Comparison of ENCODE assay signal across 8 mouse cellular contexts in the genomic region with DNA sequence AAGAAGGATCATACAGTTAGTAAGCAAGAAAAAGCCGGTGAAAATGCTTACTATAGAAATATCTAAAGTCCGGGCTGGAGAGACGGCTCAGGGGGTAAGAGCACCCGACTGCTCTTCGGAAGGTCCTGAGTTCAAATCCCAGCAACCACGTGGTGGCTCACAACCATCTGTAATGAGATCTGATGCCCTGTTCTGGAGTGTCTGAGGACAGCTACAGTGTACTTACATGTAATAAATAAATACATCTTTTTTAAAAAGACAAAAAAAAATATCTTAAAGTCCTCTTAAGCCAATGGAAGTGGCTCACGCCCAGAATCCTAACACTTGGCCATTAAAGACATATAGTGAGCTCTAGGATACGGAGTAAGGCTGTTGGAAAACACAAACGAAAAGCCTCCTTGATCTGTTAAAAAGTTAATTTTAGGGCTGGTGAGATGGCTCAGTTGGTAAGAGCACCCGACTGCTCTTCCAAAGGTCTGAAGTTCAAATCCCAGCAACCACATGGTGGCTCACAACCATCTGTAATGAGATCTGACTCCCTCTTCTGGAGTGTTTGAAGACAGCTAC. TPM values are rescaled to one million over a fixed set of nuclear protein-coding genes. Genes with fewer than 3 reads are reported as not detected.
DNase-seq lines count a peak whose midpoint lies in the region; ATAC-seq and TF ChIP-seq lines count a peak whose summit lies in the region.
"Not testable (repeated sequence)": the region's sequence is repeated elsewhere in the genome, so short reads cannot be mapped to it uniquely, and the experiment has no call there.

No protein-coding gene starts in this region.

- not testable (repeated sequence) for TF ChIP-seq CTCF in ES-Bruce4 (IDR thresholded peaks at IDR 0.05; ENCODE audit: low read depth, low read length); left cerebral cortex, adult 2 months (IDR thresholded peaks at IDR 0.05); liver, postnatal 0 days (IDR thresholded peaks at IDR 0.05; ENCODE audit: low read depth)

- H3K9me3 ChIP-seq in ES-Bruce4 (replicated peaks; ENCODE audit: control insufficient read depth, insufficient read depth, low read length, poor library complexity, severe bottlenecking); embryonic facial prominence, embryonic 15.5 days (replicated peaks); heart, embryonic 10.5 days; hindbrain, embryonic 15.5 days; liver, postnatal 0 days (ENCODE audit: low read length); midbrain, embryonic 15.5 days; stomach, embryonic 15.5 days: not testable (repeated sequence)

- H3K4me3 ChIP-seq in ES-Bruce4 (ENCODE audit: low read depth, low read length) = peak overlapping the region; percentile 65
- H3K4me3 ChIP-seq in embryonic facial prominence, embryonic 15.5 days (replicated peaks) = peak overlapping the region; percentile 60
- H3K4me3 ChIP-seq in heart, embryonic 10.5 days = peak overlapping the region; percentile 82
- peak overlapping the region; percentile 73 for H3K4me3 ChIP-seq in hindbrain, embryonic 15.5 days
- peak overlapping the region; percentile 75 for H3K4me3 ChIP-seq in left cerebral cortex, adult 2 months
- peak overlapping the region; percentile 73 for H3K4me3 ChIP-seq in liver, postnatal 0 days (ENCODE audit: low read depth, low read length)
- H3K4me3 ChIP-seq in midbrain, embryonic 15.5 days = peak overlapping the region; percentile 61
- peak overlapping the region; percentile 79 for H3K4me3 ChIP-seq in stomach, embryonic 15.5 days (replicated peaks)

- not testable (repeated sequence) for H3K4me1 ChIP-seq in ES-Bruce4 (ENCODE audit: control insufficient read depth, insufficient read depth, low read length); stomach, embryonic 15.5 days
- H3K4me1 ChIP-seq in embryonic facial prominence, embryonic 15.5 days = peaks cover 11% of the 10 kb centered on the region
- H3K4me1 ChIP-seq in heart, embryonic 10.5 days = peaks cover 17% of the 10 kb centered on the region
- peaks cover 34% of the 10 kb centered on the region for H3K4me1 ChIP-seq in hindbrain, embryonic 15.5 days (replicated peaks)
- H3K4me1 ChIP-seq in liver, postnatal 0 days (ENCODE audit: insufficient read depth) = peaks cover 15% of the 10 kb centered on the region
- peaks cover 24% of the 10 kb centered on the region for H3K4me1 ChIP-seq in midbrain, embryonic 15.5 days

- H3K9ac ChIP-seq in ES-Bruce4 (ENCODE audit: low read depth, poor library complexity, severe bottlenecking) = peak overlapping the region; percentile 64
- H3K9ac ChIP-seq in embryonic facial prominence, embryonic 15.5 days = 0 out of 2 replicates have a peak overlapping the region, but pooled peaks have one; percentile 4
- peak overlapping the region; percentile 70 for H3K9ac ChIP-seq in hindbrain, embryonic 15.5 days
- H3K9ac ChIP-seq in liver, postnatal 0 days (replicated peaks) = peak overlapping the region; percentile 23
- peak overlapping the region; percentile 44; the same call in 1 of the 2 replicates for H3K9ac ChIP-seq in midbrain, embryonic 15.5 days
- H3K9ac ChIP-seq in stomach, embryonic 15.5 days = not testable (repeated sequence)

- TF ChIP-seq EP300 in ES-Bruce4 (IDR thresholded peaks at IDR 0.05; ENCODE audit: insufficient read depth, low read depth, low read length); liver, postnatal 0 days (IDR thresholded peaks at IDR 0.05; ENCODE audit: low read depth): not testable (repeated sequence)

- H3K27ac ChIP-seq in ES-Bruce4 (ENCODE audit: insufficient read depth, low read length) = peak overlapping the region; percentile 88
- H3K27ac ChIP-seq in embryonic facial prominence, embryonic 15.5 days (replicated peaks) = peak overlapping the region; percentile 58
- H3K27ac ChIP-seq in heart, embryonic 10.5 days = peak overlapping the region; percentile 83
- H3K27ac ChIP-seq in hindbrain, embryonic 15.5 days (replicated peaks) = peak overlapping the region; percentile 84
- H3K27ac ChIP-seq in left cerebral cortex, adult 2 months = peak overlapping the region; percentile 78; the same call in 1 of the 2 replicates
- peak overlapping the region; percentile 36 for H3K27ac ChIP-seq in liver, postnatal 0 days (ENCODE audit: low read depth)
- peak overlapping the region; percentile 77; the same call in 1 of the 2 replicates for H3K27ac ChIP-seq in midbrain, embryonic 15.5 days
- H3K27ac ChIP-seq in stomach, embryonic 15.5 days = peak overlapping the region; percentile 70; the same call in 1 of the 2 replicates

- WGBS in embryonic facial prominence, embryonic 15.5 days = 62% methylated on average over 10 of the region's 10 CpGs
- WGBS in heart, embryonic 10.5 days = 62% methylated on average over 10 of the region's 10 CpGs
- WGBS in hindbrain, embryonic 15.5 days = 73% methylated on average over 10 of the region's 10 CpGs
- WGBS in liver, postnatal 0 days (ENCODE audit: insufficient replicate concordance) = 58% methylated on average over 10 of the region's 10 CpGs
- 71% methylated on average over 10 of the region's 10 CpGs for WGBS in midbrain, embryonic 15.5 days
- WGBS in stomach, embryonic 15.5 days = 63% methylated on average over 10 of the region's 10 CpGs

- not testable (repeated sequence) for H3K27me3 ChIP-seq in ES-Bruce4 (ENCODE audit: control insufficient read depth, insufficient read depth, low read length, poor library complexity, severe bottlenecking); embryonic facial prominence, embryonic 15.5 days; heart, embryonic 10.5 days (ENCODE audit: insufficient read depth, poor library complexity, severe bottlenecking); hindbrain, embryonic 15.5 days; liver, postnatal 0 days (ENCODE audit: insufficient read depth, low read length); midbrain, embryonic 15.5 days (replicated peaks); stomach, embryonic 15.5 days (replicated peaks)

- not testable (repeated sequence) for TF ChIP-seq POLR2A in ES-Bruce4 (IDR thresholded peaks at IDR 0.05; ENCODE audit: insufficient read depth, low read length)

- H3K4me2 ChIP-seq in embryonic facial prominence, embryonic 15.5 days (replicated peaks) = peak overlapping the region; percentile 70
- peak overlapping the region; percentile 77 for H3K4me2 ChIP-seq in hindbrain, embryonic 15.5 days
- peak overlapping the region; percentile 72 for H3K4me2 ChIP-seq in liver, postnatal 0 days (ENCODE audit: low read depth, low read length)
- peak overlapping the region; percentile 59 for H3K4me2 ChIP-seq in midbrain, embryonic 15.5 days
- H3K4me2 ChIP-seq in stomach, embryonic 15.5 days = peak overlapping the region; percentile 85

- H3K36me3 ChIP-seq in ES-Bruce4 (ENCODE audit: control insufficient read depth, insufficient read depth, low read length, poor library complexity, severe bottlenecking); embryonic facial prominence, embryonic 15.5 days; heart, embryonic 10.5 days; hindbrain, embryonic 15.5 days; liver, postnatal 0 days (replicated peaks; ENCODE audit: insufficient read depth, low read length); midbrain, embryonic 15.5 days (replicated peaks); stomach, embryonic 15.5 days: not testable (repeated sequence)

- DNase-seq in heart, embryonic 10.5 days (ENCODE audit: low spot score); left cerebral cortex, adult 2 months (ENCODE audit: extremely low spot score in 1 of 2, low spot score in 2 of 2); liver, postnatal 0 days: not testable (repeated sequence)

- intact Hi-C loops in left cerebral cortex, adult 2 months (cut with DNase I) = loop anchor here (5.0 kb wide), 2 partner anchors 101 to 501 kb away; no protein-coding TSS in a partner anchor

- ATAC-seq in embryonic facial prominence, embryonic 15.5 days (ENCODE audit: insufficient number of reproducible peaks, low FRiP score, low TSS enrichment, low read depth); hindbrain, embryonic 15.5 days (ENCODE audit: low FRiP score, low read depth); liver, postnatal 0 days; midbrain, embryonic 15.5 days (replicated peaks); stomach, embryonic 15.5 days (ENCODE audit: insufficient read depth, low FRiP score, low read depth): not testable (repeated sequence)

RNA-seq across cellular contexts. Expression of a gene that starts 0.8 kb away (rescaled TPM):
- polyA plus RNA-seq in ES-Bruce4 (2011; ENCODE audit: insufficient read depth, insufficient read length, low read depth, missing spikeins) = 27.3 and 31.1 TPM in 2 replicates
- polyA plus RNA-seq in embryonic facial prominence, embryonic 15.5 days (2015; fragmentation: Nextera tagmentation; extraction: Ambion mirVana) = 22.4 and 23.8 TPM in 2 replicates
- 16.6 and 17.8 TPM in 2 replicates for polyA plus RNA-seq in heart, embryonic 10.5 days (2016; fragmentation: Nextera tagmentation; extraction: Ambion mirVana)
- 55.6 and 64.2 TPM in 2 replicates for polyA plus RNA-seq in hindbrain, embryonic 15.5 days (2015; fragmentation: Nextera tagmentation; extraction: Ambion mirVana)
- 10 to 100 TPM; 49.7 to 52.2 TPM for total RNA-seq in left cerebral cortex, adult 2 months (2021)
- 7.0 and 7.5 TPM in 2 replicates for polyA plus RNA-seq in liver, postnatal 0 days (2015; fragmentation: Nextera tagmentation; extraction: Ambion mirVana)
- polyA plus RNA-seq in midbrain, embryonic 15.5 days (2015; fragmentation: Nextera tagmentation; extraction: Ambion mirVana) = 47.2 and 51.1 TPM in 2 replicates
- 16.5 and 17.4 TPM in 2 replicates for polyA plus RNA-seq in stomach, embryonic 15.5 days (2015; fragmentation: Nextera tagmentation; extraction: Ambion mirVana)

RNA-seq across cellular contexts. Expression of a gene that starts 10.8 kb away (rescaled TPM):
- 201 and 202 TPM in 2 replicates for polyA plus RNA-seq in ES-Bruce4 (2011; ENCODE audit: insufficient read depth, insufficient read length, low read depth, missing spikeins)
- 93.4 and 102 TPM in 2 replicates for polyA plus RNA-seq in embryonic facial prominence, embryonic 15.5 days (2015; fragmentation: Nextera tagmentation; extraction: Ambion mirVana)
- 62.5 and 101 TPM in 2 replicates for polyA plus RNA-seq in heart, embryonic 10.5 days (2016; fragmentation: Nextera tagmentation; extraction: Ambion mirVana)
- 66.0 and 78.0 TPM in 2 replicates for polyA plus RNA-seq in hindbrain, embryonic 15.5 days (2015; fragmentation: Nextera tagmentation; extraction: Ambion mirVana)
- 10 to 100 TPM; 45.5 to 46.5 TPM for total RNA-seq in left cerebral cortex, adult 2 months (2021)
- polyA plus RNA-seq in liver, postnatal 0 days (2015; fragmentation: Nextera tagmentation; extraction: Ambion mirVana) = 20.7 and 24.9 TPM in 2 replicates
- polyA plus RNA-seq in midbrain, embryonic 15.5 days (2015; fragmentation: Nextera tagmentation; extraction: Ambion mirVana) = 70.6 and 76.7 TPM in 2 replicates
- 99.1 and 99.2 TPM in 2 replicates for polyA plus RNA-seq in stomach, embryonic 15.5 days (2015; fragmentation: Nextera tagmentation; extraction: Ambion mirVana)

RNA-seq across cellular contexts. Expression of a gene that starts 51.6 kb away (rescaled TPM):
- polyA plus RNA-seq in ES-Bruce4 (2011; ENCODE audit: insufficient read depth, insufficient read length, low read depth, missing spikeins) = 181 and 194 TPM in 2 replicates
- polyA plus RNA-seq in embryonic facial prominence, embryonic 15.5 days (2015; fragmentation: Nextera tagmentation; extraction: Ambion mirVana) = 71.7 and 76.0 TPM in 2 replicates
- 65.0 and 78.7 TPM in 2 replicates for polyA plus RNA-seq in heart, embryonic 10.5 days (2016; fragmentation: Nextera tagmentation; extraction: Ambion mirVana)
- 74.3 and 80.5 TPM in 2 replicates for polyA plus RNA-seq in hindbrain, embryonic 15.5 days (2015; fragmentation: Nextera tagmentation; extraction: Ambion mirVana)
- 100 to 1,000 TPM; 281 to 290 TPM for total RNA-seq in left cerebral cortex, adult 2 months (2021)
- 17.6 and 22.1 TPM in 2 replicates for polyA plus RNA-seq in liver, postnatal 0 days (2015; fragmentation: Nextera tagmentation; extraction: Ambion mirVana)
- polyA plus RNA-seq in midbrain, embryonic 15.5 days (2015; fragmentation: Nextera tagmentation; extraction: Ambion mirVana) = 80.9 and 81.2 TPM in 2 replicates
- 52.6 and 54.1 TPM in 2 replicates for polyA plus RNA-seq in stomach, embryonic 15.5 days (2015; fragmentation: Nextera tagmentation; extraction: Ambion mirVana)

Comparison
In these comparisons a context has a peak if more than half of its experiments do, and no peak if none do; other contexts are left out.
1. H3K27ac ChIP-seq: peak in every context shown above with its lines; median percentile 88 in ES-Bruce4; 84 in hindbrain, embryonic 15.5 days; 83 in heart, embryonic 10.5 days; 78 in left cerebral cortex, adult 2 months; 77 in midbrain, embryonic 15.5 days; 70 in stomach, embryonic 15.5 days; 58 in embryonic facial prominence, embryonic 15.5 days; 36 in liver, postnatal 0 days.